Comparison of ENCODE assay signal across 8 mouse cellular contexts in genomic region chr19:6926559-6927255, GRCm38 (mm10). TPM values are rescaled to one million over a fixed set of nuclear protein-coding genes. Genes with fewer than 3 reads are reported as not detected.
DNase-seq lines count a peak whose midpoint lies in the region; ATAC-seq and TF ChIP-seq lines count a peak whose summit lies in the region.
"Had no signal": no experiment of that assay in that cellular context is flagged by ENCODE, and none has a peak within 500 bp of the region (broad histone marks: within the 10 kb centered on the region; RNA-seq: fewer than 3 reads in every experiment).

No protein-coding gene starts in this region.

- 0 out of 2 replicates have a peak, but pooled peaks cover 2% of the 10 kb centered on the region for H3K9me3 ChIP-seq in hindbrain, embryonic 10.5 days
- H3K9me3 ChIP-seq in limb, embryonic 14.5 days (ENCODE audit: control insufficient read depth, low read length), result no peaks in the 10 kb centered on the region

- peak overlapping the region; percentile 41 for H3K4me2 ChIP-seq in limb, embryonic 14.5 days (replicated peaks; ENCODE audit: low read depth, low read length, severe bottlenecking)

- peaks cover 43% of the 10 kb centered on the region for H3K4me1 ChIP-seq in hindbrain, embryonic 10.5 days (replicated peaks)
- H3K4me1 ChIP-seq in limb, embryonic 14.5 days (ENCODE audit: control insufficient read depth, insufficient read depth, low read length), result 0 out of 2 replicates have a peak, but pooled peaks cover 7% of the 10 kb centered on the region

- TF ChIP-seq POLR2A in limb, embryonic 14.5 days (IDR thresholded peaks at IDR 0.05; ENCODE audit: borderline replicate concordance, extremely low read depth, insufficient read depth, insufficient read length), result no peak

- peaks cover 97% of the 10 kb centered on the region for H3K27me3 ChIP-seq in hindbrain, embryonic 10.5 days (ENCODE audit: insufficient read depth, poor library complexity, severe bottlenecking)
- H3K27me3 ChIP-seq in limb, embryonic 14.5 days (ENCODE audit: control insufficient read depth, insufficient read depth, low read length), result peaks cover 82% of the 10 kb centered on the region

- DNase-seq in R1 (ENCODE audit: low read depth, low spot score), result peak; percentile 56
- peak; percentile 38 to 55 for DNase-seq in adrenal gland, postnatal 36 days
- DNase-seq in hindbrain, embryonic 10.5 days (ENCODE audit: low spot score), result peak; percentile 46
- DNase-seq in limb, embryonic 14.5 days (ENCODE audit: low spot score), result peak; percentile 49
- DNase-seq in retina, embryonic 14.5 days (ENCODE audit: low spot score), result peak; percentile 37
- no peak for DNase-seq in gastrocnemius, postnatal 4 days (ENCODE audit: low spot score in 2 of 2)
- no peak for DNase-seq in spleen, adult 18-20 months

- H3K4me3 ChIP-seq in hindbrain, embryonic 10.5 days, result peak overlapping the region; percentile 36
- peak overlapping the region; percentile 22 for H3K4me3 ChIP-seq in limb, embryonic 14.5 days (replicated peaks; ENCODE audit: low read length)
- H3K4me3 ChIP-seq: myocyte had no signal

- H3K27ac ChIP-seq in hindbrain, embryonic 10.5 days, result no peak overlapping the region
- no peak overlapping the region for H3K27ac ChIP-seq in limb, embryonic 14.5 days (replicated peaks; ENCODE audit: low read depth, low read length)

- 0 out of 2 replicates have a peak overlapping the region, but pooled peaks have one; percentile 7 for H3K9ac ChIP-seq in limb, embryonic 14.5 days (ENCODE audit: low read depth, low read length, severe bottlenecking)

- ATAC-seq in limb, embryonic 14.5 days (ENCODE audit: low FRiP score, low read depth), result no peak

- WGBS in hindbrain, embryonic 10.5 days, result 10% methylated on average over 26 of the region's 26 CpGs
- WGBS in limb, embryonic 14.5 days, result 14% methylated on average over 26 of the region's 26 CpGs

- H3K36me3 ChIP-seq in hindbrain, embryonic 10.5 days, result no peaks in the 10 kb centered on the region
- no peaks in the 10 kb centered on the region for H3K36me3 ChIP-seq in limb, embryonic 14.5 days (ENCODE audit: control insufficient read depth, insufficient read depth, low read length)

RNA-seq across cellular contexts. Expression of gene Catsperz, which starts 1.5 kb away (rescaled TPM):
- total RNA-seq in adrenal gland, postnatal 36 days (2021), result not detected
- polyA plus RNA-seq in hindbrain, embryonic 10.5 days (2016; fragmentation: Nextera tagmentation; extraction: Ambion mirVana), result 0.46 TPM in 1 of 2 replicates, not detected in the other
- polyA plus RNA-seq in limb, embryonic 14.5 days (2012; rRNA removed), result 2.8 and 5.6 TPM in 2 replicates
- polyA plus RNA-seq in limb, embryonic 14.5 days (2014; fragmentation: Nextera tagmentation; extraction: Ambion mirVana), result 3.6 and 5.4 TPM in 2 replicates
- total RNA-seq in gastrocnemius, postnatal 4 days (2021), result not detected

RNA-seq across cellular contexts. Expression of gene Esrra, which starts 5.1 kb away (rescaled TPM):
- 10 to 100 TPM; 33.6 to 50.9 TPM for total RNA-seq in adrenal gland, postnatal 36 days (2021)
- 8.4 and 12.0 TPM in 2 replicates for polyA plus RNA-seq in hindbrain, embryonic 10.5 days (2016; fragmentation: Nextera tagmentation; extraction: Ambion mirVana)
- 20.3 and 25.5 TPM in 2 replicates for polyA plus RNA-seq in limb, embryonic 14.5 days (2012; rRNA removed)
- 3.4 and 5.1 TPM in 2 replicates for polyA plus RNA-seq in limb, embryonic 14.5 days (2014; fragmentation: Nextera tagmentation; extraction: Ambion mirVana)
- total RNA-seq in gastrocnemius, postnatal 4 days (2021), result 10 to 100 TPM; 44.1 to 44.7 TPM

RNA-seq across cellular contexts. Expression of gene Kcnk4, which starts 7.6 kb away (rescaled TPM):
- total RNA-seq in adrenal gland, postnatal 36 days (2021), result under 1 TPM; 0.16 to 0.20 TPM
- not detected in 2 replicates for polyA plus RNA-seq in hindbrain, embryonic 10.5 days (2016; fragmentation: Nextera tagmentation; extraction: Ambion mirVana)
- 0.91 and 1.1 TPM in 2 replicates for polyA plus RNA-seq in limb, embryonic 14.5 days (2012; rRNA removed)
- polyA plus RNA-seq in limb, embryonic 14.5 days (2014; fragmentation: Nextera tagmentation; extraction: Ambion mirVana), result 1.1 TPM in 2 replicates
- total RNA-seq in gastrocnemius, postnatal 4 days (2021), result under 1 TPM in 1 of 2 experiments, not detected in 1; 0.39 TPM

RNA-seq across cellular contexts. Expression of gene Bad, which starts 15.0 kb away (rescaled TPM):
- 10 to 100 TPM; 48.6 to 54.5 TPM for total RNA-seq in adrenal gland, postnatal 36 days (2021)
- polyA plus RNA-seq in hindbrain, embryonic 10.5 days (2016; fragmentation: Nextera tagmentation; extraction: Ambion mirVana), result 63.1 and 75.5 TPM in 2 replicates
- polyA plus RNA-seq in limb, embryonic 14.5 days (2012; rRNA removed), result 75.1 and 76.5 TPM in 2 replicates
- 77.5 and 80.8 TPM in 2 replicates for polyA plus RNA-seq in limb, embryonic 14.5 days (2014; fragmentation: Nextera tagmentation; extraction: Ambion mirVana)
- total RNA-seq in gastrocnemius, postnatal 4 days (2021), result 10 to 100 TPM; 31.6 to 34.4 TPM

RNA-seq across cellular contexts. Expression of gene Gpr137, which starts 15.6 kb away (rescaled TPM):
- 10 to 100 TPM; 49.1 to 49.9 TPM for total RNA-seq in adrenal gland, postnatal 36 days (2021)
- polyA plus RNA-seq in hindbrain, embryonic 10.5 days (2016; fragmentation: Nextera tagmentation; extraction: Ambion mirVana), result 31.2 and 40.9 TPM in 2 replicates
- 56.8 and 72.3 TPM in 2 replicates for polyA plus RNA-seq in limb, embryonic 14.5 days (2012; rRNA removed)
- polyA plus RNA-seq in limb, embryonic 14.5 days (2014; fragmentation: Nextera tagmentation; extraction: Ambion mirVana), result 28.5 and 31.8 TPM in 2 replicates
- 10 to 100 TPM; 13.7 to 14.4 TPM for total RNA-seq in gastrocnemius, postnatal 4 days (2021)

Comparison
In these comparisons a context has a peak if more than half of its experiments do, and no peak if none do; other contexts are left out.
1. DNase-seq: peak in R1 (single experiment), adrenal gland, postnatal 36 days (2 of 2), hindbrain, embryonic 10.5 days (single experiment), limb, embryonic 14.5 days (single experiment) and retina, embryonic 14.5 days (single experiment); none in gastrocnemius, postnatal 4 days (0 of 2) and spleen, adult 18-20 months (0 of 2).